Mouse (Mus musculus): Measurements from ENCODE around the gene D930048N14Rik. TPM values are rescaled to one million over a fixed set of nuclear protein-coding genes. Genes with fewer than 3 reads are reported as not detected.
"Not testable (repeated sequence)": the region's sequence is repeated elsewhere in the genome, so short reads cannot be mapped to it uniquely, and the experiment has no call there.

Gene D930048N14Rik
- 1 to 10 TPM; 1.6 to 5.4 (median 2.8) TPM for total RNA-seq (2022)

DNA sequence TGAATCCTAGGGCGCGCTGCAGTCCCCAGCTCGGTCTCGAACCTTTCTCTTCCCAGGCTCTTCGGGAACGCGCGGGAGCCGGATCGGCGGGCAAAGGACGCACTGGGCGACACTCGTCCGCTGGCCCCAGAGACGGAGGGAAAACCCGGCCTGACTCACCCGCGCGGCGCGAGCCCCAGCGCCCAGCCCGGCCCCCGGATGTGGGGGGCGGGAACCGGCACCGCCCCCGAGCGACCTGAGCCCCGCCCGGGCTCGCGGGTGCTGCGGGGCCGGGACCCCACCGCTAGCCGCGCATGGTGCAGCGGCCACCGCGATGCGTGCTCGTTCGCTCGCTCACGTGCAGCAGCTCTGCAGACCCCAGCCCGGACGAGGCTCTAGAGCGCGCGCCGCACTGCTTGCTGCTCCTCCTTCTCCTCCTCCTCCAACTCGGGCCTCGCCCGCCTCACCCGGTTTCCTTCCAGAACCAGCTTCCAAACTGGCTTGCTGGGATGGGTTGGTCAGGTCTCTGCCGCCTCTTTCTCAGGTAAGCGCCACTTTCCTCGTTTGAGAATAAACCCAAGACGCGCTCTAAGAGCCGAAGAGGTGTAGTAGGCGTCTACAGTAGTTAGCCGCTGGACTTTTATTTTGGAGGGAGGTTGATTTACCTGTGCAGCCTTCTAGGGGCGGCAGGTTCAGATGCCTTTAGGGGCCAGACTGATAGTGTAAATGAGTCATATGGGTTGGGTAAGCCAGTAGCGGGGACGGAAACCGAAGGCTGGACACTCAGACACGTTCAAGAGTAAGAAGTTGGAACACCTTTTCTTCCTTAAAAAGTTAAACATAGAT, at the start of gene D930048N14Rik, which contains the start of gene N4bp3:
TSS of gene D930048N14Rik (plus strand) at position 264 of the 825 bp plus-strand sequence.
TSS of gene N4bp3 (minus strand) at position 152 of the 825 bp plus-strand sequence.
- DNase-seq = peak; percentile 74

DNA sequence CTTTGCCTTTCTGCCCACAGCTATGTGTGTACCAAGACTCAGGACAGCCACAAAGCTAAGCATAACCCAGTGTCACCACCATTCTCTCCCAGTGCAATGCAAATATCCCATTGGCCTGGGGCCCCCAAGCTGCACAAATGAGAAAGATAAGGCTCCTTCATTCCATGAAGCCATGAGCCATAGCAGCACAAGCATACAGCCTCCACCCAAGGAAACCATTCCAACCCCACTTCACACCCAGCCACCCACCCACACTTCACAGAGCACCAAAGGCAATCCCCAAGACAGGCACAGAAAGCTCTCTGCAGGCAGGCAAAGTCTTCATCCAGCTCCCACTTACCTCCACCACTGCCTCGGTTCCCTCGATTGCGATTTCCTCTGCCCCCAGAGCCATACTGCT, 48.5 kb upstream of the D930048N14Rik start:
- DNase-seq = no peak

GRCm38 (mm10) chr11:51605602-51606446, 44.9 kb upstream of the D930048N14Rik start:
- DNase-seq = peak; percentile 88

DNA sequence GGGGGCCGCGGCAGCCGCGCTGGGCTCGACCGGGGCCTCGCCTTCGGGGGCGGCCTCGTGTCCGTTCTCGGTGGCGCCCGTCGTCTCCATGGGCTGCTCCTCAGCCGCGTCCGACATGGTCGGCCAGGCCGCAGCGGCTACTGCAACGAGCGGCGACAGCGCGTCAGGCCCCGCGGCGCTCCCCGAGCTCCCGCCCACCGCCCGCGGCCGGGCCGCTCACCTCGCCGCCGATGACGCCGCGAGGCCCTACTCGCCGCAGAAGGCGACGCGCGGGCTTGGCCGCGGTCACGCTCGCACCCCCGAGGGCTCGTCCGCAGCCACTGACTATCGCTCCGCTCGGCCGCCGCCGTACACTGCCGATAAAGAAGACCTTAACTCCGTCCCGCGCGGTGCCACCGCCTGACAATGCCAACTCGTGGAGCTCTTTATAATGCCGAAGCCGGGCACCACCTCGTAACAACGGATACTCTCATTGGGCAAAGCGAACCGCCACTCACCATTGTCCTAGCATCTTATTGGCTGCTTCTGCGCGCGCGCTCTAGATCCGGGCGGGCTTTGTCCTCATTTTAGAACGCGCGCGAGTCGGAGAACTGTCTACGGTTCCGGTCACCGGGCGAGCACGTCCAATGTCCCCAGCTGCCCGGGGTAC, 44.2 kb upstream of the D930048N14Rik start, which contains the start of gene Hnrnpab:
TSS of gene Hnrnpab (minus strand) at position 401 of the 649 bp plus-strand sequence.
- peak; percentile 96 for DNase-seq

DNA sequence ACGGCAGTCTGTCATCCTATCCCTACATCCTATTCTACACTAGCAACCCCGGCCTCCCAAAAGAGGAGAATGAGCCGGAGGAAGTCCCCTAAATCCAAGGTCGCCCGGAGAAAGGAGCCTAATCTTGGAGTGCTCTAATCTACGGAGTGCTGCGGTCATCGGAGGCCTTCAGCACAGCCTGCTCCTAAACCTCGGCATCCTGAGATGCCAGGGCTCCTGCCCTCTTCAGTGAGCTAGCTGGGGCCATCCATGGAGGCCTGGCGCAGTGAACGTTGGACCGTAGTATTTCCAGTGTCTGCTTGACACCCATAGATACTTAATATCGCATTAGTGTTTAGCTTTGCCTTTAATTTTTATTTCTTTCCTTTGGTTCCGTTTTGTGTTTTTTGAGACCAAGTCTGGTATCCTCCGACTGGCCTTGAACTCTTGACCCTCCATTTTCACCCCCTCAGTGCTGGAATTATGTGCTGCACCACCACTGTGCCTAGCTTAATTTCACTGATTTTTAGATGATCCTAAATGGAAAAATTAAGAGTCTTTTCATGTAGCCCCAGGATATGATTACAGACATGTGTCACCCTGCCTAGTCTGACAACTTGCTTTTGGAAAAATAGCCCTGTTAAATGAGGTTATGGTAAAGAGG, 43.5 kb upstream of the D930048N14Rik start:
- DNase-seq = no peak

DNA sequence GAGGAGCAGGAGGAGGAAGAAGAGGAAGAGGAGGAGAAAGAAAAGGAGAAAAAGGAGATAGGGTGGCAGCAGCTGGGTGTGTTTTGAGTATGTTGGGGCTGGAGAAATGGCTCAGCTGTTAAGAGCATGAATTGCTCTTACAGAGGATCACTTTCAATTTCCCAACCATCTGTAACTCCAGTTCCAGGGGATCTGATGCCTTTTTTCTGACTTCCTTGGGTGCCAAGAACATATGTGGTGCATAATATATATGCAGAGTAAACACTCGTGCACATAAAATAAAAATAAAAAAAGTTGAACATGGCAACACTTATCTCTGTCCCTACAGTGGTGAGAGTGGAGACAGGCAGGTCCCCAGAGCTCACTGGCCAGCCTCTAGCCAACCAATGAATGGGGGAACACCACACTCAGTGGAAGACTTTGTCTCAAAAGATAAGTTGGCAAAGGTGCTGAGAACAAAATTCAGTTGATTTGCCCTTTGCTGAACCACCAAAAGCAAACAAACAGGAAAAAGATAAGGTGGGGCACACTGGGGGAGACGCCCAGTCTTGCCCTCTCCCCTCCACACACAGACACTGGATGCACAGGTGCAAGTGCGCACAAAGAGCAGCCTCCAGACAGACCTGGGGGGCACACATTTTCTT, 41.4 kb upstream of the D930048N14Rik start:
- no peak for DNase-seq

DNA sequence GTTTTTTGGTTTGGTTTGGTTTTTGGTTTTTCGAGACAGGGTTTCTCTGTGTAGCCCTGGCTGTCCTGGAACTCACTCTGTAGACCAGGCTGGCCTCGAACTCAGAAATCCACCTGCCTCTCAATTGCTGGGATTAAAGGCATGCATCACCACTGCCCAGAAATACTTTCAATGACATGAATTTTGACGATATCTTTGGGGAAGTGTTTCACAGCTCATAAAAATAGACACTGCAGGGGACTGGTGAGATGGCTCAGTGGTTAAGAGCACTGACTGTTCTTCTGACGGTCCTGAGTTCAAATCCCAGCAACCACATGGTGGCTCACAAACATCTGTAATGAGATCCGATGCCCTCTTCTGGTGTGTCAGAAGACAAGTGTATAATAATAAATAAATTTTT, 40.8 kb upstream of the D930048N14Rik start:
- not testable (repeated sequence) for DNase-seq

DNA sequence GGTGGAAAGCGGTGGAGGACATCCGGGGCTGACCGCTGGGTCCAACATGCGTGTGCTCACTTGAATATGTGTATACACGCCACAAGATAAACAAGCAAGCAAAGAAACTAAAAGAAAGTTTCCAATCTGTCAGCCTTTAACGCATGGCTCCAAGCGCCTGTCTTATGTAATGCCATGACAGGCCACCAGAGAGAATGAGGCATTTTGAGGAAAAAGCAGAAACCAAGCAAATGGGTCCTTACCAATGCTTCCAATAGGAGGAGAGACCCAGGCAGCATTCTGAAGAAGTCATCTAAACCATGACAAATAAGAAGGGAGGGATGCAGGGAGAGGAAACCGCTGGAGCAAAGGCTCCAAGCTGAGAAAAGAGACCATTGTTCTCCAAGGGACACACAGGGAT, 36.5 kb upstream of the D930048N14Rik start:
- DNase-seq = no peak

GRCm38 (mm10) chr11:51615129-51615528, 35.6 kb upstream of the D930048N14Rik start:
- DNase-seq = no peak

GRCm38 (mm10) chr11:51615601-51616000, 35.2 kb upstream of the D930048N14Rik start:
- DNase-seq = peak; percentile 78

- not testable (repeated sequence) for DNase-seq
Measured at GRCm38 (mm10) chr11:51616113-51616512, 34.6 kb upstream of the D930048N14Rik start.

- DNase-seq = no peak
Measured at GRCm38 (mm10) chr11:51617693-51618092, 33.1 kb upstream of the D930048N14Rik start.

DNA sequence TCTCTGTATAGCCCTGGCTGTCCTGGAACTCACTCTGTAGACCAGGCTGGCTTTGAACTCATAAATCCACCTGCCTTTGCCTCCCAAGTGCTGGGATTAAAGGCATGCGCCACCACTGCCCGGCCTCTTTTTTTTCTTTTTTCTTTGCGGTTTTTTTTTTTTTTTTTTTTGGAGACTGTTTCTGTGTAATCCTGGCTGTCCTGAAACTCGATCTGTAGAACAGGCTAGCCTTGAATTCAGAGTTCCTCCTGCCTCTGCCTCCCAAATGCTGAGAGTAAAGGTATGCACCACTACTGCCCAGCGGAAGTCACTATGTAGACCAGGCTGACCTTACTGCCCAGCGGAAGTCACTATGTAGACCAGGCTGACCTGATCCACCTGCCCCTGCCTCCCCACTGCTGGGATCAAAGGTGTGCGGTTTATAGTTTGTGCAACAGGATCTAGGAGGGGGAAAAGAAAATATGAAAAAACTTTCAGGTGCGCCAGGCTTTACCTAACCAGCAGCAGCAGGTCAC, 31.8 kb upstream of the D930048N14Rik start:
- DNase-seq = no peak

DNA sequence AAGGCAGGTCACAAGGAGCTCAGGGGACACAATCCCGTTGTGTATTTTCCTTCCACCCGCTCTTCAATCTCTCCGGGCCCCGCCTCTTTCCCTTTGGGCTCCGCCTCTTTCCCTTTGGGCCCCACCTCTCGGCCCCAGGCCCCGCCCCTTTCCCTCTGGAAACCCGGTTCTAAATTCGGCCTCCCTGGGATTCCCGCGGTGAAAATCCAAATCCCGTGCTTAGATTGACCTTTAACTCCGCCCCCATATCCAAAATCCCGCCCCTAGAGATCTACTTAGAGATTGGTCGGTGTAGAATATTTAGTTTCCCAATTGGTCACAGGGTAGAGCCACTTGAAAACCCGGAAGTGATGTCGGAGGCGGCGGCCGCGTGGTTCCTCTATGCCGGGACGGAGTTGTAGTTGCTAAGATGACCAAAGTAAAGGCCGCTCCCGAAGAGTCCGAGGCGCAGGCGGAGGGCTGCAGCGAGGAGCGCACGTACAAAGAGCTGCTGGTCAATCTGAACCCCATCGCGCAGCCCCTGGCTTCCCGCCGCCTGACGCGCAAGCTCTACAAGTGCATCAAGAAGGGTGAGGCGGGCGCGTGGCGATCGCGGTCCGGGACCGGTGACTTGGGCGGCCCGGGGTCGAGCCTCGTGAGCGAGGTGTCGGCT, 31.2 kb upstream of the D930048N14Rik start, which contains the start of gene Nhp2:
TSS of gene Nhp2 (plus strand) at position 327 of the 652 bp plus-strand sequence.
- DNase-seq = peak; percentile 97

- DNase-seq = no peak
Measured at GRCm38 (mm10) chr11:51620084-51620483, 30.7 kb upstream of the D930048N14Rik start.

- DNase-seq = no peak
Measured at GRCm38 (mm10) chr11:51621776-51622175, 29.0 kb upstream of the D930048N14Rik start.

- DNase-seq = no peak
Measured at GRCm38 (mm10) chr11:51622971-51623491, 27.7 kb upstream of the D930048N14Rik start.

DNA sequence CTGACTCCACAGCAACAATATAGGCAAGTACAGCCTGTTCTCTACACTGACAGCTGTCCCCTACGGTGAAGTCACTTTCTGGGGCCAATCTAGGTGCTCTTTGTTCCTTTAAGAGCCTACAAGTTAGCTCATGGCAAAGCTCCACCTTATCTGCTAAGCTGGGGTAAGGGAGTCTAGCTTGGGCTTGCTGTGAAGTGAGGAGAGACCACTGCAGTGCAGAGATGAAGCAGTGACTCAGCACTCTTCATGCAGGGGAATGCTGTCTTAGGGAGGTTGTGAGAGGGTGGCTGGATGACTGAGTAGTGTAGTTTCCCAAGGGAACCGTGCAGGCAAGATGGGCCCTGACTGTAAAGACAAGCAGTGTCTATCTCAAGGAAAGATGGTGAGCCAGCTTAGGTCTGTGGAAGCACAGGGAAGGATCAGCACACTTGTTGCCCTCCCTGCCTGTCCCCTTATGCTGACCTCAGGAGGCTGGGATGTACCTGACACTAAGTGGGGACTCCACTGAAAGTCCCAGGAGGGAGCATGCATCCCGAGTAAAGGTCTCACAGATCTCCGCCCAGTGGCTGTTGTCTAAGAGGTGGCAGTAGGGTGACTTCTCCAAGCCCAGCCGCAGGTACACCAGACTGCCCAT, 25.4 kb upstream of the D930048N14Rik start:
- DNase-seq = no peak

DNA sequence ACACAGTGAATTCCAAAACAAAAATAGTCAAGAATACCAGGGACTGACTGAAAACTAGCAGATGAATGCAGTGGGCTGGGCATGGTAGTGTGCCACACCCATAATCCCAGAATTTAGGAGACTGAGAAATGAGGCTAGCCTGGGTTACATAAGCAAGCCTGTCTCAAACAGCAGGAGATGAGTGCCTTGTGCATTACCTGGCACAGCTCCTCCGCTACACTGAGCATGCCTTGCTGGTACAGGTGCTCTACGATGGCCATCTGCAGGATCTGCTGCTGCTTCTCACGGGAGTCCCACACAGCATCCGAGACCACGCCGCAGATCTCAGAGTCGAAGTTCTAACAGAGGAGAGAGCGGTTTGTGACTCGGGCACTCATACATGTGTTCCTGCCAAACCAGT, 23.3 kb upstream of the D930048N14Rik start:
- DNase-seq = no peak

- DNase-seq = no peak
Measured at GRCm38 (mm10) chr11:51627907-51628306, 22.8 kb upstream of the D930048N14Rik start.
